Mouse (Mus musculus): ENCODE data around the gene Cdcp2. TPM values are rescaled to one million over a fixed set of nuclear protein-coding genes. Genes with fewer than 3 reads are reported as not detected.

Cdcp2 gene
- total and polyA plus RNA-seq, 3 experiments, result not detected

- H3K79me2 ChIP-seq (ENCODE audit: control insufficient read depth, insufficient read depth, low read length, poor library complexity), result no peaks in the 10 kb centered on the region
- no peak for TF ChIP-seq RCOR1 (IDR thresholded peaks at IDR 0.05; ENCODE audit: low read depth, low read length)
- TF ChIP-seq CTCF (IDR thresholded peaks at IDR 0.05 in 2 of 3, conservative IDR thresholded peaks at IDR 0.05 in 1 of 3; ENCODE audit: control insufficient read depth in 1 of 3, insufficient read depth in 1 of 3, low read depth in 2 of 3, low read length in 3 of 3, poor library complexity in 1 of 3, severe bottlenecking in 1 of 3), result no peak
- TF ChIP-seq ZC3H11A (IDR thresholded peaks at IDR 0.05; ENCODE audit: low read depth, low read length), result no peak
- TF ChIP-seq GABPA (IDR thresholded peaks at IDR 0.05; ENCODE audit: low read depth, low read length), result no peak
- H3K27me3 ChIP-seq (ENCODE audit: control insufficient read depth in 1 of 2, insufficient read depth in 2 of 2, low read length in 2 of 2), result no peaks in the 10 kb centered on the region
- H3K4me1 ChIP-seq (ENCODE audit: control insufficient read depth in 1 of 2, insufficient read depth in 2 of 2, low read length in 2 of 2), result peaks cover 0 to 12% of the 10 kb centered on the region in 2 experiments; a peak in 1 of 4 replicates
- H3K9me3 ChIP-seq (replicated peaks; ENCODE audit: insufficient read depth, low read length), result no peaks in the 10 kb centered on the region
- DNase-seq (ENCODE audit: low read depth, low spot score), result no peak
- no peak overlapping the region for H3K27ac ChIP-seq (ENCODE audit: control insufficient read depth, low read depth, low read length)
- H3K9ac ChIP-seq (ENCODE audit: control insufficient read depth, low read depth, low read length, poor library complexity, severe bottlenecking), result no peak overlapping the region
- peaks cover 0 to 3% of the 10 kb centered on the region in 2 experiments; a peak in 2 of 4 replicates for H3K36me3 ChIP-seq (ENCODE audit: control insufficient read depth in 1 of 2, insufficient read depth in 2 of 2, low read length in 2 of 2)
- H3K4me3 ChIP-seq (ENCODE audit: control insufficient read depth in 1 of 2, insufficient read depth in 1 of 2, low read depth in 2 of 2, low read length in 2 of 2), result no peak overlapping the region
Measured at GRCm38 (mm10) chr4:107079716-107080115, 17.0 kb upstream of the Cdcp2 start.

- H3K79me2 ChIP-seq (ENCODE audit: control insufficient read depth, insufficient read depth, low read length, poor library complexity), result no peaks in the 10 kb centered on the region
- no peak for TF ChIP-seq MAX (IDR thresholded peaks at IDR 0.05; ENCODE audit: low read length)
- TF ChIP-seq ELF1 (IDR thresholded peaks at IDR 0.05; ENCODE audit: low read depth, low read length), result no peak
- TF ChIP-seq EP300 (IDR thresholded peaks at IDR 0.05; ENCODE audit: low read depth in 1 of 2, low read length in 2 of 2), result no peak
- TF ChIP-seq E2F4 (IDR thresholded peaks at IDR 0.05; ENCODE audit: borderline replicate concordance, low read depth, low read length), result no peak
- no peak for TF ChIP-seq SIN3A (IDR thresholded peaks at IDR 0.05; ENCODE audit: low read length)
- TF ChIP-seq MEF2A (IDR thresholded peaks at IDR 0.05; ENCODE audit: extremely low read depth, insufficient replicate concordance, low read depth, low read length, poor library complexity, severe bottlenecking), result no peak
- TF ChIP-seq MAFK (IDR thresholded peaks at IDR 0.05; ENCODE audit: borderline replicate concordance, low read depth, low read length), result no peak
- no peak for TF ChIP-seq JUND (IDR thresholded peaks at IDR 0.05; ENCODE audit: low read depth, low read length)
- TF ChIP-seq CTCF (IDR thresholded peaks at IDR 0.05 in 2 of 3, conservative IDR thresholded peaks at IDR 0.05 in 1 of 3; ENCODE audit: control insufficient read depth in 1 of 3, insufficient read depth in 1 of 3, low read depth in 2 of 3, low read length in 3 of 3, poor library complexity in 1 of 3, severe bottlenecking in 1 of 3), result no peak
- no peak for DNase-seq (ENCODE audit: low read depth, low spot score)
- H3K4me1 ChIP-seq (ENCODE audit: control insufficient read depth in 1 of 2, insufficient read depth in 2 of 2, low read length in 2 of 2), result peaks cover 0 to 15% of the 10 kb centered on the region in 2 experiments; a peak in 1 of 4 replicates
- H3K9me3 ChIP-seq (replicated peaks; ENCODE audit: insufficient read depth, low read length), result no peaks in the 10 kb centered on the region
- H3K9ac ChIP-seq (ENCODE audit: control insufficient read depth, low read depth, low read length, poor library complexity, severe bottlenecking), result no peak overlapping the region
- no peak overlapping the region for H3K27ac ChIP-seq (ENCODE audit: control insufficient read depth, low read depth, low read length)
- no peaks in the 10 kb centered on the region for H3K27me3 ChIP-seq (ENCODE audit: control insufficient read depth in 1 of 2, insufficient read depth in 2 of 2, low read length in 2 of 2)
- peaks cover 0 to 3% of the 10 kb centered on the region in 2 experiments; a peak in 2 of 4 replicates for H3K36me3 ChIP-seq (ENCODE audit: control insufficient read depth in 1 of 2, insufficient read depth in 2 of 2, low read length in 2 of 2)
- no peak overlapping the region for H3K4me3 ChIP-seq (ENCODE audit: control insufficient read depth in 1 of 2, insufficient read depth in 1 of 2, low read depth in 2 of 2, low read length in 2 of 2)
Measured at GRCm38 (mm10) chr4:107082185-107082584, 14.5 kb upstream of the Cdcp2 start.

- H3K9me3 ChIP-seq (replicated peaks; ENCODE audit: insufficient read depth, low read length), result no peaks in the 10 kb centered on the region
- no peak for TF ChIP-seq ZC3H11A (IDR thresholded peaks at IDR 0.05; ENCODE audit: low read depth, low read length)
- no peak for TF ChIP-seq MXI1 (IDR thresholded peaks at IDR 0.05; ENCODE audit: low read depth, low read length)
- no peak for TF ChIP-seq EP300 (IDR thresholded peaks at IDR 0.05; ENCODE audit: low read depth in 1 of 2, low read length in 2 of 2)
- TF ChIP-seq SIN3A (IDR thresholded peaks at IDR 0.05; ENCODE audit: low read length), result no peak
- no peak for TF ChIP-seq MYB (IDR thresholded peaks at IDR 0.05; ENCODE audit: low read depth, low read length)
- TF ChIP-seq ZNF384 (IDR thresholded peaks at IDR 0.05; ENCODE audit: low read depth, low read length), result no peak
- no peak for TF ChIP-seq RAD21 (IDR thresholded peaks at IDR 0.05; ENCODE audit: low read depth, low read length)
- no peak for TF ChIP-seq HCFC1 (IDR thresholded peaks at IDR 0.05; ENCODE audit: low read depth, low read length)
- no peak for TF ChIP-seq POLR2AphosphoS2 (IDR thresholded peaks at IDR 0.05; ENCODE audit: low read length)
- no peak for TF ChIP-seq USF1 (IDR thresholded peaks at IDR 0.05; ENCODE audit: low read depth, low read length)
- TF ChIP-seq POLR2AphosphoS5 (IDR thresholded peaks at IDR 0.05; ENCODE audit: borderline replicate concordance, low read depth, low read length), result no peak
- no peak for TF ChIP-seq CHD1 (IDR thresholded peaks at IDR 0.05; ENCODE audit: low read depth, low read length)
- TF ChIP-seq NELFE (IDR thresholded peaks at IDR 0.05; ENCODE audit: low read depth, low read length), result no peak
- TF ChIP-seq ETS1 (IDR thresholded peaks at IDR 0.05; ENCODE audit: low read depth, low read length), result no peak
- no peak for TF ChIP-seq TCF12 (IDR thresholded peaks at IDR 0.05; ENCODE audit: low read depth, low read length)
- TF ChIP-seq MAFK (IDR thresholded peaks at IDR 0.05; ENCODE audit: borderline replicate concordance, low read depth, low read length), result no peak
- TF ChIP-seq MEF2A (IDR thresholded peaks at IDR 0.05; ENCODE audit: extremely low read depth, insufficient replicate concordance, low read depth, low read length, poor library complexity, severe bottlenecking), result no peak
- TF ChIP-seq RCOR1 (IDR thresholded peaks at IDR 0.05; ENCODE audit: low read depth, low read length), result no peak
- DNase-seq (ENCODE audit: low read depth, low spot score), result no peak
- no peaks in the 10 kb centered on the region for H3K27me3 ChIP-seq (ENCODE audit: control insufficient read depth in 1 of 2, insufficient read depth in 2 of 2, low read length in 2 of 2)
- no peak overlapping the region for H3K4me3 ChIP-seq (ENCODE audit: control insufficient read depth in 1 of 2, insufficient read depth in 1 of 2, low read depth in 2 of 2, low read length in 2 of 2)
- no peak overlapping the region for H3K9ac ChIP-seq (ENCODE audit: control insufficient read depth, low read depth, low read length, poor library complexity, severe bottlenecking)
- H3K79me2 ChIP-seq (ENCODE audit: control insufficient read depth, insufficient read depth, low read length, poor library complexity), result no peaks in the 10 kb centered on the region
- H3K27ac ChIP-seq (ENCODE audit: control insufficient read depth, low read depth, low read length), result no peak overlapping the region
- H3K36me3 ChIP-seq (ENCODE audit: control insufficient read depth in 1 of 2, insufficient read depth in 2 of 2, low read length in 2 of 2), result peaks cover 0 to 3% of the 10 kb centered on the region in 2 experiments; a peak in 2 of 4 replicates
- peaks cover 0 to 15% of the 10 kb centered on the region in 2 experiments; a peak in 1 of 4 replicates for H3K4me1 ChIP-seq (ENCODE audit: control insufficient read depth in 1 of 2, insufficient read depth in 2 of 2, low read length in 2 of 2)
Measured at GRCm38 (mm10) chr4:107083126-107083525, 13.6 kb upstream of the Cdcp2 start.
